Mouse (Mus musculus): ENCODE data around the gene Myo15.

DNA sequence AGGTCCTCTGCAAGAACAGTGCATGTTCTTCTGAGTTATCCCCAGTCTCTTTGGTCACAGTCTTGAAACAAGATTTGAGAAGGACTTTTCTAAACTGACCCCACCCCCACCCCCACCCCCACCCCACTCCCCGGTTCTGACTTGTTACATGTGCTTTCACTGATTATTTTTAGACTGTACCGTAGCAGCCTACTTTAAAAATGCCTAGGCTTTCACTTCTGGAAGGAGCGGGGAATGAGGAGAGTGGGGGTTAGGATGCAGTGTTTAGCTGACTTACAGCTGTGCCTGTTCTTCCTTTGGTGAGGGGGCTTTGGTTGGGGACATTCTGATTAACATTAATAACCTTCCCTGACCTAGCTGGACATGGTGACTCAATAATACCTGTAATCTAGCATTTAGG, 79.0 kb downstream of the Myo15 start:
- TF ChIP-seq EP300 (IDR thresholded peaks at IDR 0.05; ENCODE audit: low read depth) (no peak), CTCF (IDR thresholded peaks at IDR 0.05; ENCODE audit: low read depth) (no peak)

All from heart, postnatal 0 days (tissue).